Mouse (Mus musculus): ENCODE data around the gene Abcg8. TPM values are rescaled to one million over a fixed set of nuclear protein-coding genes. Genes with fewer than 3 reads are reported as not detected.

The Abcg8 gene
- polyA plus RNA-seq (2015; fragmentation: Nextera tagmentation; extraction: Ambion mirVana), result 0.17 TPM in 1 of 2 replicates, not detected in the other

GRCm38 (mm10) chr17:84675951-84676366 is at the start of gene Abcg8:
Gene Abcg8 (plus strand): TSS chr17:84676302.
- ATAC-seq (replicated peaks; ENCODE audit: extremely low read depth, insufficient read depth, low FRiP score), result no peak
- Histone ChIP-seq H3K4me1 (ENCODE audit: control insufficient read depth, insufficient read depth, low read length) (peaks cover 7% of the 10 kb centered on the region), H3K27ac (ENCODE audit: low read length) (no peak within 1 kb of the TSS), H3K4me3 (ENCODE audit: low read length) (peak within 1 kb of the TSS; percentile 55), H3K36me3 (ENCODE audit: control insufficient read depth, insufficient read depth) (no peaks in the 10 kb centered on the region), H3K9me3 (replicated peaks; ENCODE audit: control insufficient read depth, low read length) (no peaks in the 10 kb centered on the region), H3K4me2 (ENCODE audit: low read depth, low read length) (peak within 1 kb of the TSS; percentile 92), H3K9ac (ENCODE audit: low read length) (peak within 1 kb of the TSS; percentile 39), H3K27me3 (ENCODE audit: control insufficient read depth, insufficient read depth, low read length) (no peaks in the 10 kb centered on the region; the same call in 1 of the 2 replicates)
- WGBS, result 2% methylated on average over 24 of the region's 24 CpGs

- Histone ChIP-seq H3K4me1 (ENCODE audit: control insufficient read depth, insufficient read depth, low read length) (peaks cover 2% of the 10 kb centered on the region; the same call in 1 of the 2 replicates), H3K36me3 (ENCODE audit: control insufficient read depth, insufficient read depth) (no peaks in the 10 kb centered on the region), H3K27me3 (ENCODE audit: control insufficient read depth, insufficient read depth, low read length) (no peaks in the 10 kb centered on the region), H3K27ac (ENCODE audit: low read length) (no peak overlapping the region), H3K4me2 (ENCODE audit: low read depth, low read length) (peak overlapping the region; percentile 85), H3K4me3 (ENCODE audit: low read length) (peak overlapping the region; percentile 70), H3K9me3 (replicated peaks; ENCODE audit: control insufficient read depth, low read length) (no peaks in the 10 kb centered on the region), H3K9ac (ENCODE audit: low read length) (peak overlapping the region; percentile 73; the same call in 1 of the 2 replicates)
- 32% methylated on average over 9 of the region's 9 CpGs for WGBS
- no peak; the same call in 1 of the 2 replicates for ATAC-seq (replicated peaks; ENCODE audit: extremely low read depth, insufficient read depth, low FRiP score)
These were observed 49.2 kb upstream of the Abcg8 start for GRCm38 (mm10) chr17:84626857-84627305.

- no peak overlapping the region for H3K4me2 ChIP-seq (ENCODE audit: low read depth, low read length)
- H3K9ac ChIP-seq (ENCODE audit: low read length), result no peak overlapping the region
- ATAC-seq (replicated peaks; ENCODE audit: extremely low read depth, insufficient read depth, low FRiP score), result no peak
- peaks cover 2% of the 10 kb centered on the region; the same call in 1 of the 2 replicates for H3K4me1 ChIP-seq (ENCODE audit: control insufficient read depth, insufficient read depth, low read length)
- no peaks in the 10 kb centered on the region for H3K9me3 ChIP-seq (replicated peaks; ENCODE audit: control insufficient read depth, low read length)
- no peaks in the 10 kb centered on the region for H3K27me3 ChIP-seq (ENCODE audit: control insufficient read depth, insufficient read depth, low read length)
- H3K27ac ChIP-seq (ENCODE audit: low read length), result no peak overlapping the region
- no peaks in the 10 kb centered on the region for H3K36me3 ChIP-seq (ENCODE audit: control insufficient read depth, insufficient read depth)
- 86% methylated on average over 10 of the region's 10 CpGs for WGBS
- H3K4me3 ChIP-seq (ENCODE audit: low read length), result no peak overlapping the region
These were observed 48.4 kb upstream of the Abcg8 start for GRCm38 (mm10) chr17:84627721-84628120.

- WGBS, result 73% methylated on average over 9 of the region's 9 CpGs
- H3K4me1 ChIP-seq (ENCODE audit: control insufficient read depth, insufficient read depth, low read length), result peaks cover 2% of the 10 kb centered on the region; the same call in 1 of the 2 replicates
- ATAC-seq (replicated peaks; ENCODE audit: extremely low read depth, insufficient read depth, low FRiP score), result no peak
- no peaks in the 10 kb centered on the region for H3K36me3 ChIP-seq (ENCODE audit: control insufficient read depth, insufficient read depth)
- no peak overlapping the region for H3K4me2 ChIP-seq (ENCODE audit: low read depth, low read length)
- no peak overlapping the region for H3K4me3 ChIP-seq (ENCODE audit: low read length)
- H3K27me3 ChIP-seq (ENCODE audit: control insufficient read depth, insufficient read depth, low read length), result no peaks in the 10 kb centered on the region
- H3K9me3 ChIP-seq (replicated peaks; ENCODE audit: control insufficient read depth, low read length), result no peaks in the 10 kb centered on the region
- no peak overlapping the region for H3K27ac ChIP-seq (ENCODE audit: low read length)
- H3K9ac ChIP-seq (ENCODE audit: low read length), result no peak overlapping the region
These were observed 47.5 kb upstream of the Abcg8 start for GRCm38 (mm10) chr17:84628611-84629010.

GRCm38 (mm10) chr17:84631836-84632235 is 44.3 kb upstream of the Abcg8 start:
- Histone ChIP-seq H3K27ac (ENCODE audit: low read length) (no peak overlapping the region), H3K9ac (ENCODE audit: low read length) (no peak overlapping the region), H3K27me3 (ENCODE audit: control insufficient read depth, insufficient read depth, low read length) (no peaks in the 10 kb centered on the region), H3K4me3 (ENCODE audit: low read length) (no peak overlapping the region), H3K9me3 (replicated peaks; ENCODE audit: control insufficient read depth, low read length) (no peaks in the 10 kb centered on the region), H3K4me1 (ENCODE audit: control insufficient read depth, insufficient read depth, low read length) (peaks cover under 1% of the 10 kb centered on the region; the same call in 1 of the 2 replicates), H3K36me3 (ENCODE audit: control insufficient read depth, insufficient read depth) (no peaks in the 10 kb centered on the region), H3K4me2 (ENCODE audit: low read depth, low read length) (no peak overlapping the region)
- no peak for ATAC-seq (replicated peaks; ENCODE audit: extremely low read depth, insufficient read depth, low FRiP score)
- WGBS, result 87% methylated on average over 6 of the region's 6 CpGs

- H3K4me1 ChIP-seq (ENCODE audit: control insufficient read depth, insufficient read depth, low read length), result no peaks in the 10 kb centered on the region
- 66% methylated on average over 13 of the region's 13 CpGs for WGBS
- ATAC-seq (replicated peaks; ENCODE audit: extremely low read depth, insufficient read depth, low FRiP score), result no peak
- H3K36me3 ChIP-seq (ENCODE audit: control insufficient read depth, insufficient read depth), result no peaks in the 10 kb centered on the region
- no peak overlapping the region for H3K27ac ChIP-seq (ENCODE audit: low read length)
- no peak overlapping the region for H3K4me3 ChIP-seq (ENCODE audit: low read length)
- H3K9ac ChIP-seq (ENCODE audit: low read length), result no peak overlapping the region
- H3K27me3 ChIP-seq (ENCODE audit: control insufficient read depth, insufficient read depth, low read length), result no peaks in the 10 kb centered on the region
- H3K4me2 ChIP-seq (ENCODE audit: low read depth, low read length), result no peak overlapping the region
- no peaks in the 10 kb centered on the region for H3K9me3 ChIP-seq (replicated peaks; ENCODE audit: control insufficient read depth, low read length)
These were observed 42.7 kb upstream of the Abcg8 start for GRCm38 (mm10) chr17:84633443-84633842.

- no peaks in the 10 kb centered on the region for H3K36me3 ChIP-seq (ENCODE audit: control insufficient read depth, insufficient read depth)
- ATAC-seq (replicated peaks; ENCODE audit: extremely low read depth, insufficient read depth, low FRiP score), result no peak
- no peaks in the 10 kb centered on the region for H3K27me3 ChIP-seq (ENCODE audit: control insufficient read depth, insufficient read depth, low read length)
- no peak overlapping the region for H3K4me2 ChIP-seq (ENCODE audit: low read depth, low read length)
- H3K9ac ChIP-seq (ENCODE audit: low read length), result no peak overlapping the region
- no peaks in the 10 kb centered on the region for H3K9me3 ChIP-seq (replicated peaks; ENCODE audit: control insufficient read depth, low read length)
- no peak overlapping the region for H3K4me3 ChIP-seq (ENCODE audit: low read length)
- H3K4me1 ChIP-seq (ENCODE audit: control insufficient read depth, insufficient read depth, low read length), result no peaks in the 10 kb centered on the region
- 62% methylated on average over 8 of the region's 8 CpGs for WGBS
- no peak overlapping the region for H3K27ac ChIP-seq (ENCODE audit: low read length)
These were observed 39.8 kb upstream of the Abcg8 start for GRCm38 (mm10) chr17:84636328-84636727.

GRCm38 (mm10) chr17:84637971-84638370 is 38.1 kb upstream of the Abcg8 start:
- no peaks in the 10 kb centered on the region for H3K27me3 ChIP-seq (ENCODE audit: control insufficient read depth, insufficient read depth, low read length)
- no peak overlapping the region for H3K4me3 ChIP-seq (ENCODE audit: low read length)
- H3K9me3 ChIP-seq (replicated peaks; ENCODE audit: control insufficient read depth, low read length), result no peaks in the 10 kb centered on the region
- no peak overlapping the region for H3K27ac ChIP-seq (ENCODE audit: low read length)
- ATAC-seq (replicated peaks; ENCODE audit: extremely low read depth, insufficient read depth, low FRiP score), result no peak
- no peaks in the 10 kb centered on the region; the same call in 1 of the 2 replicates for H3K4me1 ChIP-seq (ENCODE audit: control insufficient read depth, insufficient read depth, low read length)
- WGBS, result 87% methylated on average over 6 of the region's 6 CpGs
- H3K4me2 ChIP-seq (ENCODE audit: low read depth, low read length), result no peak overlapping the region
- H3K9ac ChIP-seq (ENCODE audit: low read length), result no peak overlapping the region
- H3K36me3 ChIP-seq (ENCODE audit: control insufficient read depth, insufficient read depth), result no peaks in the 10 kb centered on the region

GRCm38 (mm10) chr17:84639796-84640378 is 36.2 kb upstream of the Abcg8 start:
- Histone ChIP-seq H3K4me2 (ENCODE audit: low read depth, low read length) (no peak overlapping the region), H3K9ac (ENCODE audit: low read length) (no peak overlapping the region), H3K9me3 (replicated peaks; ENCODE audit: control insufficient read depth, low read length) (no peaks in the 10 kb centered on the region), H3K36me3 (ENCODE audit: control insufficient read depth, insufficient read depth) (no peaks in the 10 kb centered on the region), H3K4me1 (ENCODE audit: control insufficient read depth, insufficient read depth, low read length) (no peaks in the 10 kb centered on the region; the same call in 1 of the 2 replicates), H3K27me3 (ENCODE audit: control insufficient read depth, insufficient read depth, low read length) (no peaks in the 10 kb centered on the region), H3K27ac (ENCODE audit: low read length) (no peak overlapping the region), H3K4me3 (ENCODE audit: low read length) (no peak overlapping the region)
- ATAC-seq (replicated peaks; ENCODE audit: extremely low read depth, insufficient read depth, low FRiP score), result no peak
- WGBS, result 69% methylated on average over 10 of the region's 10 CpGs

All from heart, embryonic 16.5 days (tissue).